10 mouse cellular contexts compared by ENCODE assay signal in genomic region chr19:24142621-24143061, GRCm38 (mm10).
DNase-seq lines count a peak whose midpoint lies in the region; ATAC-seq and TF ChIP-seq lines count a peak whose summit lies in the region.
"Had no signal": no experiment of that assay in that cellular context is flagged by ENCODE, and none has a peak within 500 bp of the region (broad histone marks: within the 10 kb centered on the region; RNA-seq: fewer than 3 reads in every experiment).

No protein-coding gene starts in this region.

- no peak for TF ChIP-seq CTCF in cortical plate, adult 2 months (IDR thresholded peaks at IDR 0.05; ENCODE audit: extremely low read depth, insufficient read depth, low read length)

- H3K4me3 ChIP-seq in cortical plate, adult 2 months (ENCODE audit: insufficient read depth, low read length), result peak overlapping the region; percentile 6; the same call in 1 of the 2 replicates
- no peak overlapping the region for H3K4me3 ChIP-seq in neural tube, embryonic 15.5 days (replicated peaks)

- H3K9me3 ChIP-seq in neural tube, embryonic 15.5 days (replicated peaks), result no peaks in the 10 kb centered on the region

- no peaks in the 10 kb centered on the region for H3K36me3 ChIP-seq in neural tube, embryonic 15.5 days

- intact Hi-C loops in heart, postnatal 25 days (cut with DNase I), result no loop called here

- WGBS in neural tube, embryonic 15.5 days, result 74% methylated on average over 12 of the region's 12 CpGs

- H3K27ac ChIP-seq in cortical plate, adult 2 months (ENCODE audit: insufficient read depth, low read length), result peak overlapping the region; percentile 73
- H3K27ac ChIP-seq in neural tube, embryonic 15.5 days (replicated peaks), result peak overlapping the region; percentile 70

- no peak overlapping the region for H3K4me2 ChIP-seq in neural tube, embryonic 15.5 days

- TF ChIP-seq POLR2A in cortical plate, adult 2 months (IDR thresholded peaks at IDR 0.05; ENCODE audit: extremely low read depth, insufficient read depth, low read length), result 0 out of 2 replicates have a peak, but pooled peaks have one; percentile 14

- no peaks in the 10 kb centered on the region for H3K27me3 ChIP-seq in neural tube, embryonic 15.5 days (replicated peaks)

- DNase-seq in left cerebral cortex, adult 11 months (ENCODE audit: low spot score), result peak; percentile 45
- DNase-seq in retina, embryonic 14.5 days (ENCODE audit: low spot score), result no peak
- DNase-seq in heart, postnatal 25 days (ENCODE audit: low spot score), result no peak
- DNase-seq: kidney, postnatal 4 days; lung, postnatal 36 days had no signal

- no peak overlapping the region for H3K9ac ChIP-seq in neural tube, embryonic 15.5 days (replicated peaks)

- peak; percentile 92 for ATAC-seq in frontal cortex, adult (ENCODE audit: low TSS enrichment)
- ATAC-seq in neural tube, embryonic 15.5 days (ENCODE audit: low FRiP score), result peak; percentile 69; the same call in 1 of the 2 replicates
- ATAC-seq in monocyte, adult 5-6 weeks (replicated peaks; ENCODE audit: insufficient number of reproducible peaks, low FRiP score, low TSS enrichment, poor library complexity, severe bottlenecking), result no peak
- ATAC-seq in CD4-positive, CD25-positive, alpha-beta regulatory T cell, adult 4 months, result no peak

- H3K4me1 ChIP-seq in cortical plate, adult 2 months (ENCODE audit: control insufficient read depth, insufficient read depth, low read length), result no peaks in the 10 kb centered on the region
- H3K4me1 ChIP-seq in neural tube, embryonic 15.5 days, result peaks cover 6% of the 10 kb centered on the region; the same call in 1 of the 2 replicates

Comparison
In these comparisons a context has a peak if more than half of its experiments do, and no peak if none do; other contexts are left out.
1. ATAC-seq: peak in frontal cortex, adult (single experiment) and neural tube, embryonic 15.5 days (single experiment); none in monocyte, adult 5-6 weeks (single experiment) and CD4-positive, CD25-positive, alpha-beta regulatory T cell, adult 4 months (single experiment).